Mouse (Mus musculus) heart, embryonic 15.5 days (tissue): Measurements from ENCODE around the gene Prl3b1. TPM values are rescaled to one million over a fixed set of nuclear protein-coding genes. Genes with fewer than 3 reads are reported as not detected.

Source experiments
- ATAC-seq: fragments of 200-750 bp; cut with Nextera tagmentation; replicated peaks from 2 replicates; pipeline ENCODE4 v1.8.0; 2017; ENCODE audit warnings: low read depth, moderate TSS enrichment; ENCODE audit not compliant: insufficient number of reproducible peaks, insufficient read depth, low FRiP score
- H3K27ac ChIP-seq: fragments of 300-500 bp; sonication (generic); 2 replicates; pipeline ENCODE4 v1.5.1; 2015; ENCODE audit warnings: mild to moderate bottlenecking, inconsistent platforms
- H3K27me3 ChIP-seq: fragments of 300-500 bp; sonication (generic); 2 replicates; pipeline ENCODE4 v1.6.1; 2015; ENCODE audit warnings: inconsistent platforms
- H3K36me3 ChIP-seq: fragments of 300-500 bp; sonication (generic); 2 replicates; pipeline ENCODE4 v1.6.1; 2015; ENCODE audit warnings: mild to moderate bottlenecking, inconsistent platforms
- H3K4me1 ChIP-seq: fragments of 300-500 bp; sonication (generic); replicated peaks from 2 replicates; pipeline ENCODE4 v1.6.1; 2015; ENCODE audit warnings: inconsistent platforms
- H3K4me2 ChIP-seq: fragments of 300-500 bp; sonication (generic); 2 replicates; pipeline ENCODE4 v1.6.1; 2015; ENCODE audit warnings: inconsistent platforms, mild to moderate bottlenecking, moderate library complexity
- H3K4me3 ChIP-seq: fragments of 300-500 bp; sonication (generic); 2 replicates; pipeline ENCODE4 v1.5.1; 2015; ENCODE audit warnings: mild to moderate bottlenecking, inconsistent platforms
- H3K9ac ChIP-seq: fragments of 300-500 bp; sonication (generic); 2 replicates; pipeline ENCODE4 v1.6.1; 2015; ENCODE audit warnings: mild to moderate bottlenecking, inconsistent platforms
- H3K9me3 ChIP-seq: fragments of 300-500 bp; sonication (generic); replicated peaks from 2 replicates; pipeline ENCODE4 v1.6.1; 2016; ENCODE audit warnings: inconsistent platforms
- WGBS: fragments of 180-500 bp; shearing (Covaris S2); methylation state at CpG from one replicate; pipeline ENCODE4 v1.1.7; 2015; ENCODE audit warnings: mixed read lengths; 5-methylcytosine and 5-hydroxymethylcytosine counted together
- polyA plus RNA-seq: library from polyadenylated mRNA; unstranded; fragments of >200 nt; fragmentation: Nextera tagmentation; extraction: Ambion mirVana; gene quantifications from 2 replicates; pipeline ENCODE4 v1.2.1, GENCODE M21; 2015

Gene Prl3b1
- not detected in 2 replicates for polyA plus RNA-seq

GRCm38 (mm10) chr13:27241547-27241946 lies at the start of gene Prl3b1:
Prl3b1 (plus strand) TSS chr13:27241847.
- Histone ChIP-seq H3K9ac (no peak within 1 kb of the TSS), H3K27me3 (no peaks in the 10 kb centered on the region), H3K9me3 (no peaks in the 10 kb centered on the region), H3K4me1 (no peaks in the 10 kb centered on the region), H3K27ac (no peak within 1 kb of the TSS), H3K36me3 (no peaks in the 10 kb centered on the region), H3K4me3 (no peak within 1 kb of the TSS), H3K4me2 (no peak within 1 kb of the TSS)
- 96% methylated on average over 1 of the region's 1 CpGs for WGBS
- no peak for ATAC-seq

GRCm38 (mm10) chr13:27196359-27196758 lies 45.3 kb upstream of the Prl3b1 start, which contains the start of gene Prl3c1:
Prl3c1 (plus strand) TSS chr13:27196659.
- H3K27me3 ChIP-seq: no peaks in the 10 kb centered on the region
- no peak within 1 kb of the TSS for H3K9ac ChIP-seq
- H3K27ac ChIP-seq: no peak within 1 kb of the TSS
- no peak for ATAC-seq
- H3K4me1 ChIP-seq: no peaks in the 10 kb centered on the region
- H3K9me3 ChIP-seq: no peaks in the 10 kb centered on the region
- 64% methylated on average over 1 of the region's 1 CpGs for WGBS
- H3K4me3 ChIP-seq: no peak within 1 kb of the TSS
- no peak within 1 kb of the TSS for H3K4me2 ChIP-seq
- H3K36me3 ChIP-seq: no peaks in the 10 kb centered on the region

GRCm38 (mm10) chr13:27259136-27259535 lies 17.5 kb downstream of the Prl3b1 start, which contains the start of gene Prl3a1:
Prl3a1 (plus strand) TSS chr13:27259436.
- Histone ChIP-seq H3K27me3 (no peaks in the 10 kb centered on the region), H3K4me1 (no peaks in the 10 kb centered on the region), H3K4me2 (no peak within 1 kb of the TSS), H3K4me3 (no peak within 1 kb of the TSS), H3K36me3 (no peaks in the 10 kb centered on the region), H3K9ac (no peak within 1 kb of the TSS), H3K9me3 (no peaks in the 10 kb centered on the region), H3K27ac (no peak within 1 kb of the TSS)
- 84% methylated on average over 4 of the region's 4 CpGs for WGBS
- no peak for ATAC-seq

Other genes with a start within 250 kb of the Prl3b1 start
- not detected in 2 replicates for gene Prl, start 184.3 kb upstream of the Prl3b1 start, polyA plus RNA-seq
- gene Prl3d1, start 147.7 kb upstream of the Prl3b1 start, polyA plus RNA-seq: not detected in 2 replicates
- not detected in 2 replicates for gene Prl3d2, start 120.1 kb upstream of the Prl3b1 start, polyA plus RNA-seq
- gene Prl3d3, start 85.1 kb upstream of the Prl3b1 start, polyA plus RNA-seq: not detected in 2 replicates
- gene Prl3c1, start 45.2 kb upstream of the Prl3b1 start, polyA plus RNA-seq: not detected in 2 replicates
- not detected in 2 replicates for gene Prl3a1, start 17.6 kb downstream of the Prl3b1 start, polyA plus RNA-seq
- gene Prl6a1, start 70.8 kb downstream of the Prl3b1 start, polyA plus RNA-seq: not detected in 2 replicates
- gene Prl8a2, start 103.8 kb downstream of the Prl3b1 start, polyA plus RNA-seq: not detected in 2 replicates
- gene Prl2b1, start 149.0 kb downstream of the Prl3b1 start, polyA plus RNA-seq: not detected in 2 replicates
- gene Prl8a6, start 196.8 kb downstream of the Prl3b1 start, polyA plus RNA-seq: not detected in 2 replicates